Mouse (Mus musculus) monocyte, adult 5-6 weeks (primary cell): ENCODE measurements around the gene Gatad1. TPM values are rescaled to one million over a fixed set of nuclear protein-coding genes. Genes with fewer than 3 reads are reported as not detected.
A peak's percentile ranks its signal among the peaks of the same experiment; 100 is the strongest.
"Not testable (repeated sequence)": the region's sequence is repeated elsewhere in the genome, so short reads cannot be mapped to it uniquely, and the experiment has no call there.

ENCODE experiments used
- ATAC-seq: fragments of 153-309, 156-312 bp; replicated peaks from 2 replicates; pipeline ENCODE4 v1.8.0; 2017; ENCODE audit warnings: mild to moderate bottlenecking; ENCODE audit not compliant: low TSS enrichment, insufficient number of reproducible peaks, severe bottlenecking, poor library complexity, low FRiP score
- total RNA-seq: library from RNA; stranded (forward); fragments of 200-1000, 200-491, 200-594 nt; gene quantifications from 3 replicates; pipeline ENCODE4 v1.2.3, GENCODE M21; 2017

Gene Gatad1
- 87.9 to 138 TPM (median 109 TPM) in 3 replicates for total RNA-seq

- ATAC-seq = no peak
Measured at GRCm38 (mm10) chr5:3657085-3657484, at the start of gene Gatad1. TSS of gene Gatad1 (minus strand) at chr5:3657185.

GRCm38 (mm10) chr5:3702180-3702579 lies 45.2 kb upstream of the Gatad1 start:
- no peak for ATAC-seq

GRCm38 (mm10) chr5:3700025-3700424 lies 43.0 kb upstream of the Gatad1 start:
- no peak for ATAC-seq

DNA sequence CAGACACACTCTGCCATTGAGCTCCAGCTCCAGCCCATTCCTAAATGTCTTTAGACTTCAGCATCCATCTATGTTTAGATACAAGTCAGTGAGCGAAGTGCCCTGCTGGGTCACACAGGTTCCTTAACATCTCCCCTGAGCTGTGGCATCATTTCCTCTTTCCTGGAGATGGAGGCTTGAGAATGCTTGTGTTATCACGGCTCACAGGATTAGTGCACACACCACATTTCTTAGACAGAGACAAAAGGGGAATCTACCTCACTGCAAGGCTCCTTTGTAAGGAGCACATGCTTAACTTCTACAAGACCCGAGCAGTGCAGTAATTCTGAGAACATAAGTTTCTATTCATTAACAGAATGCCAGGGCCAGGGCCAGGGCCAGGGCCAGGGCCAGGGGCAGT lies 39.0 kb upstream of the Gatad1 start:
- no peak for ATAC-seq

DNA sequence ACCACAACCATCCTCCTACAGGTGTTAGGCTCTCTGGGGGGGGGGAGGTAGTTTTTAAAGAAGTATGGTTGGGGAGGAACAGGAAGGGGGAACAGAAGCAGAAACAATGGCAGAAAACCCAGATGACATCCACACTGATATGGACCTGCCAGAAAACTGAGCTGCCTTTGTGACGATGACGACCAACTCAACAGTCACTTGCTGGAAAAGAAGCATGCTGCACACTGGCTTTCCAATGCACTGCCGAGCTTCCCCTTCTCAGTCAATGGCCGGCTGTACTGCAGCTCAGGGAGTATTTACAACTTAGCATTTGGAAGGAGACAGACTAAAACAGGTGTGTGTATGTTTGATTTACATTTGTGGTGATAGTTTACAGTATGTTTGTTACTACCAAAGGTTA lies 38.2 kb upstream of the Gatad1 start:
- no peak for ATAC-seq

DNA sequence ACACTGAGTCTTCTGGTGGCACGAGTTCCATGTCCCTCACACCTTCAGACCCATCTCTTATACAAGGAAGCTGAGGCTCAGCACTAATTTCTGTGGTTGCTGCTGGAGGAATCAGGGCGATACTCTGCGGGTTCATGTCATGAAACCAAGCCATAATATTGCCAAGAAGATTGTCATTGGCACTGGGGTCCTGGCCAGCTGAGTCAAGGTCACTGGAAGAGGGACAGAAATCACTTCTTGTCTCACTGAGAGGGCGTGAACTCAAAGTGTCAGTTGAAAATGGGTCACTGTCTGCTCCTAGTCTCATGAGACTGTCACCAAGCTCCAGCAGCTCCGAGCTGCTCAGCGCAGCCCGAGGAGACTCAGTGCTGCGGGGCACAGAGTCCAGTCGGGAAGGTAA lies 36.0 kb upstream of the Gatad1 start:
- no peak for ATAC-seq

DNA sequence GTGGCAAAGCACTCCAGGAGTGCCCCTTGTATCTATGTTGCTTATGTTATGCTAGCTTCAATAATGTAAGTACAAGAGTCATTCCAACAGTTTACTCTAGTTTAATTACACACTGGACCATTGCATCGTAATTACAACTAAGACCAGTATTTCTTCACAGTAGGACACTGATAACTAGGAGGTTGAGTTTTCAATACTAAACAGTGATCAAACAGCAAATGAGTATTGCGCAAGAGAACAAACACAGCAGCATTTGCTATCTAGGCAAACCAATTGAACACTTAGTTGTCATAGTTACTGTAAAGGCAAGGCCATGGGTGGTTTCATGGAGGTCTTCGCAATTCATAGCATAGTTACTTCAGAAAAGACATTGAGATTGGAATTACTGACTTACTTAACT lies 34.3 kb upstream of the Gatad1 start:
- ATAC-seq = no peak

GRCm38 (mm10) chr5:3688298-3688697 lies 31.3 kb upstream of the Gatad1 start:
- no peak for ATAC-seq

GRCm38 (mm10) chr5:3669938-3670554 lies 13.1 kb upstream of the Gatad1 start:
- ATAC-seq = no peak

DNA sequence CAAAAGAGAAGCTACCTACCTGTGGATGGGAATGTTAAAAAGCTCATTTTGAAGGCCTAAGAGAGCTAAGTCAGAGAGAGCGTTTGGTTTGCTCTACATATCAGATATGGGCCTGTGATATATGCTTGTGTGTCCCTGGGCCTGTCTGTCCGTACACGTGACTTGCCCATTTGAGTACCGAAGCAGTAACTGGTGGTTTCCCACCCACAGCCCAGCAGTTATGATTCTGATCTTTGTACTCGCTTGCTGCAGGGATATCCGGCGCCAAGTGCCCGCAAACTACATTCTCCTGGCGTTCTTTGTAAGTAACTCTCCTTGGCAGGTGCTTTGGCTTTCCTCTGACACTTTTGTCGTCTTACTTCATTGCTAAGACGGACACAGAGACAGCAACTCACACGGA lies 9.6 kb upstream of the Gatad1 start:
- ATAC-seq = no peak

DNA sequence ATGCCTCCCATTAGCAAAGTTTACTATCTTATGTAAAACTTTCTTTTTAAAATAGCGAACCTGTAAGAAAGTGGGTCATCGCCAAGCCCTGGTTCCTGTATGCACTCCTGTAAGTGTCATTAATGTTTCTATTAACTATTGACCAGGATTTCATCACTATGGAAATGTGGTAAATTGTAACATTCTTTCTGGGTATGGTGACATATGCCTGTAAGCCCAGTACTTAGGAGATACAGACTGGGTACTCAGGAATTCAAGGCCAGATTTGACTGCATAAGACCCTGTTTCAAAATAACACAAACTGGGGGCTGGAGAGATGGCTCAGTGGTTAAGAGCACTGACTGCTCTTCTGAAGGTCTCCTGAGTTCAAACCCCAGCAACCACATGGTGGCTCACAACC lies 8.2 kb upstream of the Gatad1 start:
- ATAC-seq = no peak

DNA sequence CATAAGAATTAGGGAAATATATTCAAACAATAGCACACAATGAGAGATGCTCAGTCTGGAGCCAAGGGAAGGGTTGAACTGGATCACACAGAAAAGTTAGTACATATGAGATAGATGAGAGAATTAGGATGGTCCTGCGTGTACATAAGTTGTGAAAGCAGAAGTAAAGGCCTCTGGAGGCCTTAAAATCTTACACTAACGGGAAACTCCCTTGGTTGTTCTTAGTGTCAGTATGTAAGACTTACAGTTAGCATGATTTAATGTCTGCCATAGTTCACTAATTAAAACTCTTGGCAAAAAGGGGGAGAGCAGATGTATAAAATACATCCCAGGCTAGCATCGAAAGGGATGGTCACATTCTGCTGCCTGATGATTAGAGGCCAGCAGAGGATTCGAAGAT lies 3.2 kb downstream of the Gatad1 start:
- no peak for ATAC-seq

DNA sequence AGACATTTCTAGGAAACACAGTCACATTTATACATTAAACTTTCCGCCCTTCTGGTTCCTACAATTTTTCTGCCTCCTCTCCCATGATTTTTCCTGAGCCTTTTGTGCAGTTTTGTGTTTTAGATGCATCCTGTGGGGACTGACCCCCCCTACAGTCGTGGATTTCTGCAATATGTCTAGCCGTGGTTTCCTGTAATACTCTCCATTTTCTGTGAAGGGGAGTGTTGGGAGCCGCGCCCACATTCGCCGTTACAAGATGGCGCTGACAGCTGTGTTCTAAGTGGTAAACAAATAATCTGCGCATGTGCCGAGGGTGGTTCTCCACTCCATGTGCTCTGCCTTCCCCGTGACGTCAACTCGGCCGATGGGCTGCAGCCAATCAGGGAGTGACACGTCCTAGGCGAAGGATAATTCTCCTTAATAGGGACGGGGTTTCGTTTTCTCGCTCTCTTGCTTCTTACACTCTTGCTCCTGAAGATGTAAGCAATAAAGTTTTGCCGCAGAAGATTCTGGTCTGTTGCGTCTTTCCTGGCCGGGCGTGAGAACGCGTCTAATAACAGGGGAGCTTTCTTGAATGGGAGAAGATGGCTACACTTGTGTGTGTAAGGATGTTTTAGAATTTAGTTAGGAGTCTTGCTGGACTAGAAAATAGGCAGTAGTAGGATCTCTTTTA lies 3.9 kb downstream of the Gatad1 start:
- not testable (repeated sequence) for ATAC-seq

DNA sequence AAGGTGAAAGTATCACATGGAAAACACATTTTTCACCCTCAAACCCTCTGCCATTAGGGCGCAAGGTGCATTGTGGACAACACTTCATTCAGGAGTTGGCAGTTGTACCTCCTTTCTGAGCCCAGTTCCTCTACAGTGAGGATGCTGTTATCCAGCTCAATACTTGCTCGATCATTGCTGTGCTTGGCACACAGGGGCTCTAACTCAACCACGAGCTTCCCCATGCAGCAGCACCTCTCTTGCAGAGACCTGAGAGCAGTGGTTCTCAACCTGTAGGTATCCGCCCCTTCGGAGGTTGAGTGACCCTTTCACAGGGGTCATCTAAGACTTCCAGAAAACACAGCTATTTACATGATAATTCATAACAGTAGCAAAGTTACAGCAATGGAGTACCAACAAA lies 5.4 kb downstream of the Gatad1 start:
- ATAC-seq = no peak

- ATAC-seq = no peak
Measured at GRCm38 (mm10) chr5:3650881-3651280, 6.1 kb downstream of the Gatad1 start, which contains the start of gene Tmbim7. TSS of gene Tmbim7 (plus strand) at chr5:3651181.

DNA sequence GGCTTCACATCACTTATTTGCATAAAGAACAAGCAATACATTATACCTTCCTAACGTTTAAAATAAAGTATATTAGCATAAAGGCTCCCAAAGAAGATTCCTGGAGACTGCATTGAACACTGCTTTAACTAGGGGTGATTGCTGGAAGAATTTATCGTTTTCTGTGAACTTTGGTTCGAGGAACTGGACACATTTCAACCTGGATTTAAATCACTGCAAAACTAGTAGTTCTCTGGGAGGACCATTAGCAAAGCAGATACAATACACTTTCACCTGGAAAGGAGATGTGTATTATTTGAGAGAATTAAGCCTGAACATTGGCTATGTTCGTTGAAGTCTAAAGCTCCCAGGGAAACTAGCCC lies 8.2 kb downstream of the Gatad1 start:
- no peak for ATAC-seq

- no peak for ATAC-seq
Measured at GRCm38 (mm10) chr5:3648206-3648848, 8.7 kb downstream of the Gatad1 start.

GRCm38 (mm10) chr5:3647708-3648121 lies 9.3 kb downstream of the Gatad1 start:
- ATAC-seq = peak; percentile 94

DNA sequence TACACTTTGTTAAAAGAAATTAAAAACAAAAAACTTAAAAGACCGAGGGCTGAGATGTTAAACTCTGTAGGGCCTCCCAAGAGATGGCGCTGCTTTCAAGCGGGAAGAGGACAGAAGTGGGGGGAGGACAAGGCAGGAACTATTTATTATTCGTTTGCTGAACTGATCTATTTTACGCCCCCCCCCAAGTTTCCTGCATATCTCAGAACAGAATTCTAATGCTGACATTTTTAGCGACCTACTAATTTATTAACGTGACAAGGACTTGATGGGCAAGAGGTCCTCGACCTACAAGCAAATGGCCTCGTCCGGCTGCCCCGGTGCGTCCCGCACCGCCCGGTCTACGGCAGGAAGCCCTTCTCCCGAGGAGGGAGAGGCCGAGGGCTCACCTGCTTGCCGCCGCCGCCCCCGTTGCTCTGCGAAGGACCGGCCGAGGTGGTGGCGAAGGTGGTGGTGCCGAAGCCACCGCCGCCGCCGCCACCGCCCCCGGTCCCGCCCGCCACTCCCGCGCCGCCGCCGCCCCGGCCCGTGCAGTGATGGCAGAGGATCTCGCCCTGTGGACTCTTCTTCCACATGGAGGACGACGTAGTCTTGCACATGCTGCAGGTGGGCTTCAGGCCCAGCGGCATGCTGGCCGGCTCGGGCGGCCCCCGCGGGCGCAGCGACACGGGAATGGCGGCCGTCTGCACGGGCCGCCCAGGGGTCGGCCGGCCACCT lies 9.8 kb downstream of the Gatad1 start:
- ATAC-seq = 0 out of 2 replicates have a peak, but pooled peaks have one; percentile 37
